Comparison of ENCODE assay signal across 8 mouse cellular contexts in genomic region chr19:25000153-25000552, GRCm38 (mm10). TPM values are rescaled to one million over a fixed set of nuclear protein-coding genes. Genes with fewer than 3 reads are reported as not detected.
DNase-seq lines count a peak whose midpoint lies in the region; ATAC-seq and TF ChIP-seq lines count a peak whose summit lies in the region.

No protein-coding gene starts in this region.

- no peaks in the 10 kb centered on the region; the same call in 1 of the 2 replicates for H3K36me3 ChIP-seq in ES-Bruce4 (ENCODE audit: control insufficient read depth, insufficient read depth, low read length, poor library complexity, severe bottlenecking)
- no peaks in the 10 kb centered on the region for H3K36me3 ChIP-seq in hindbrain, embryonic 14.5 days (replicated peaks; ENCODE audit: control insufficient read depth, insufficient read depth)
- no peaks in the 10 kb centered on the region for H3K36me3 ChIP-seq in liver, embryonic 15.5 days (replicated peaks)

- no peak for TF ChIP-seq EP300 in ES-Bruce4 (IDR thresholded peaks at IDR 0.05; ENCODE audit: insufficient read depth, low read depth, low read length)

- WGBS in hindbrain, embryonic 14.5 days, result 33% methylated on average over 9 of the region's 9 CpGs
- 3% methylated on average over 9 of the region's 9 CpGs for WGBS in liver, embryonic 15.5 days (ENCODE audit: insufficient replicate concordance)

- DNase-seq in embryo, embryonic 10 days (ENCODE audit: low spot score), result peak; percentile 13
- no peak for DNase-seq in embryo, embryonic 11 days
- no peak for DNase-seq in hindbrain, embryonic 14.5 days (ENCODE audit: low spot score)
- no peak for DNase-seq in cerebellum, postnatal 14 days
- DNase-seq in urinary bladder, postnatal 14 days (ENCODE audit: low spot score), result no peak
- no peak for DNase-seq in thymus, postnatal 36 days

- no peak overlapping the region for H3K4me3 ChIP-seq in ES-Bruce4 (ENCODE audit: low read depth, low read length)
- H3K4me3 ChIP-seq in hindbrain, embryonic 14.5 days (replicated peaks; ENCODE audit: low read length), result peak overlapping the region; percentile 71
- H3K4me3 ChIP-seq in liver, embryonic 15.5 days (replicated peaks), result peak overlapping the region; percentile 74

- peak overlapping the region; percentile 98 for H3K4me2 ChIP-seq in hindbrain, embryonic 14.5 days (replicated peaks)
- peak overlapping the region; percentile 91 for H3K4me2 ChIP-seq in liver, embryonic 15.5 days

- peak overlapping the region; percentile 95; the same call in 1 of the 2 replicates for H3K9ac ChIP-seq in ES-Bruce4 (ENCODE audit: low read depth, poor library complexity, severe bottlenecking)
- no peak overlapping the region for H3K9ac ChIP-seq in hindbrain, embryonic 14.5 days
- H3K9ac ChIP-seq in liver, embryonic 15.5 days, result peak overlapping the region; percentile 69

- no peak for TF ChIP-seq POLR2A in ES-Bruce4 (IDR thresholded peaks at IDR 0.05; ENCODE audit: insufficient read depth, low read length)

- peaks cover 20% of the 10 kb centered on the region for H3K27me3 ChIP-seq in ES-Bruce4 (ENCODE audit: control insufficient read depth, insufficient read depth, low read length, poor library complexity, severe bottlenecking)
- peaks cover 57% of the 10 kb centered on the region for H3K27me3 ChIP-seq in hindbrain, embryonic 14.5 days (ENCODE audit: control insufficient read depth, insufficient read depth, low read length)
- H3K27me3 ChIP-seq in liver, embryonic 15.5 days, result peaks cover 24% of the 10 kb centered on the region

- no peaks in the 10 kb centered on the region for H3K4me1 ChIP-seq in ES-Bruce4 (ENCODE audit: control insufficient read depth, insufficient read depth, low read length)
- no peaks in the 10 kb centered on the region; the same call in 1 of the 2 replicates for H3K4me1 ChIP-seq in hindbrain, embryonic 14.5 days (replicated peaks; ENCODE audit: control insufficient read depth, insufficient read depth, low read length)
- peaks cover 55% of the 10 kb centered on the region for H3K4me1 ChIP-seq in liver, embryonic 15.5 days (replicated peaks)

- no peak for ATAC-seq in hindbrain, embryonic 14.5 days (ENCODE audit: low FRiP score)
- ATAC-seq in liver, embryonic 15.5 days (ENCODE audit: insufficient read depth), result no peak

- TF ChIP-seq CTCF in ES-Bruce4 (IDR thresholded peaks at IDR 0.05; ENCODE audit: low read depth, low read length), result no peak

- no peaks in the 10 kb centered on the region for H3K9me3 ChIP-seq in ES-Bruce4 (replicated peaks; ENCODE audit: control insufficient read depth, insufficient read depth, low read length, poor library complexity, severe bottlenecking)
- no peaks in the 10 kb centered on the region for H3K9me3 ChIP-seq in hindbrain, embryonic 14.5 days (ENCODE audit: control insufficient read depth, low read length)
- no peaks in the 10 kb centered on the region for H3K9me3 ChIP-seq in liver, embryonic 15.5 days (replicated peaks)

- no peak overlapping the region for H3K27ac ChIP-seq in ES-Bruce4 (ENCODE audit: insufficient read depth, low read length)
- H3K27ac ChIP-seq in hindbrain, embryonic 14.5 days, result no peak overlapping the region
- peak overlapping the region; percentile 71 for H3K27ac ChIP-seq in liver, embryonic 15.5 days (replicated peaks)

RNA-seq across cellular contexts. Expression of gene Dock8, which starts 0.8 kb away (rescaled TPM):
- polyA plus RNA-seq in ES-Bruce4 (2011; ENCODE audit: insufficient read depth, insufficient read length, low read depth, missing spikeins), result 0.57 and 2.6 TPM in 2 replicates
- polyA plus RNA-seq in hindbrain, embryonic 14.5 days (2014; fragmentation: Nextera tagmentation; extraction: Ambion mirVana), result 0.74 and 1.8 TPM in 2 replicates
- 8.5 and 8.8 TPM in 2 replicates for polyA plus RNA-seq in liver, embryonic 15.5 days (2015; fragmentation: Nextera tagmentation; extraction: Ambion mirVana)

RNA-seq across cellular contexts. Expression of gene Cbwd1, which starts 38.7 kb away (rescaled TPM):
- 42.4 and 45.4 TPM in 2 replicates for polyA plus RNA-seq in ES-Bruce4 (2011; ENCODE audit: insufficient read depth, insufficient read length, low read depth, missing spikeins)
- 11.4 and 12.7 TPM in 2 replicates for polyA plus RNA-seq in hindbrain, embryonic 14.5 days (2014; fragmentation: Nextera tagmentation; extraction: Ambion mirVana)
- 7.7 and 8.1 TPM in 2 replicates for polyA plus RNA-seq in liver, embryonic 15.5 days (2015; fragmentation: Nextera tagmentation; extraction: Ambion mirVana)
